Mouse (Mus musculus) yolk sac, embryonic 10.5 days (tissue): ENCODE measurements around the gene Schip1.

Experiments
- DNase-seq: peaks from one replicate; pipeline ENCODE4 v3.0.0-alpha.2; 2017; ENCODE audit warnings: low spot score

Schip1 gene

GRCm38 (mm10) chr3:68562838-68563237, 498.2 kb downstream of the Schip1 start:
- no peak for DNase-seq

GRCm38 (mm10) chr3:68563922-68564321, 499.3 kb downstream of the Schip1 start:
- no peak for DNase-seq

GRCm38 (mm10) chr3:68564978-68565674, 500.5 kb downstream of the Schip1 start:
- DNase-seq: no peak

- DNase-seq: no peak
These were observed 501.1 kb downstream of the Schip1 start for GRCm38 (mm10) chr3:68565675-68566055.

GRCm38 (mm10) chr3:68567581-68567980, 503.0 kb downstream of the Schip1 start:
- DNase-seq: no peak

GRCm38 (mm10) chr3:68568149-68568548, 503.5 kb downstream of the Schip1 start:
- no peak for DNase-seq

- DNase-seq: no peak
These were observed 504.1 kb downstream of the Schip1 start for GRCm38 (mm10) chr3:68568716-68569115.

GRCm38 (mm10) chr3:68570319-68570718, 505.7 kb downstream of the Schip1 start:
- no peak for DNase-seq

GRCm38 (mm10) chr3:68572249-68573225, 507.9 kb downstream of the Schip1 start:
- DNase-seq: no peak

- no peak for DNase-seq
These were observed 508.6 kb downstream of the Schip1 start for GRCm38 (mm10) chr3:68573226-68573624.

- no peak for DNase-seq
These were observed 509.5 kb downstream of the Schip1 start for GRCm38 (mm10) chr3:68574097-68574496.

GRCm38 (mm10) chr3:68574565-68574964, 510.0 kb downstream of the Schip1 start:
- no peak for DNase-seq

- DNase-seq: no peak
These were observed 511.2 kb downstream of the Schip1 start for GRCm38 (mm10) chr3:68575636-68576340.

GRCm38 (mm10) chr3:68576431-68576830, 511.8 kb downstream of the Schip1 start:
- DNase-seq: no peak

GRCm38 (mm10) chr3:68576948-68577347, 512.3 kb downstream of the Schip1 start:
- DNase-seq: no peak

GRCm38 (mm10) chr3:68581591-68581990, 517.0 kb downstream of the Schip1 start:
- DNase-seq: no peak

GRCm38 (mm10) chr3:68582103-68582740, 517.6 kb downstream of the Schip1 start:
- DNase-seq: no peak

- no peak for DNase-seq
These were observed 518.6 kb downstream of the Schip1 start for GRCm38 (mm10) chr3:68583031-68583693.

GRCm38 (mm10) chr3:68583771-68584511, 519.3 kb downstream of the Schip1 start:
- DNase-seq: no peak

GRCm38 (mm10) chr3:68585213-68585612, 520.6 kb downstream of the Schip1 start:
- no peak for DNase-seq

- DNase-seq: no peak
These were observed 522.1 kb downstream of the Schip1 start for GRCm38 (mm10) chr3:68586646-68587064.
